Mouse (Mus musculus): ENCODE data around the gene Ugt3a2. TPM values are rescaled to one million over a fixed set of nuclear protein-coding genes. Genes with fewer than 3 reads are reported as not detected.

Ugt3a2 gene
- 25.8 and 34.6 TPM in 2 replicates for polyA plus RNA-seq (2015; fragmentation: Nextera tagmentation; extraction: Ambion mirVana)

DNA sequence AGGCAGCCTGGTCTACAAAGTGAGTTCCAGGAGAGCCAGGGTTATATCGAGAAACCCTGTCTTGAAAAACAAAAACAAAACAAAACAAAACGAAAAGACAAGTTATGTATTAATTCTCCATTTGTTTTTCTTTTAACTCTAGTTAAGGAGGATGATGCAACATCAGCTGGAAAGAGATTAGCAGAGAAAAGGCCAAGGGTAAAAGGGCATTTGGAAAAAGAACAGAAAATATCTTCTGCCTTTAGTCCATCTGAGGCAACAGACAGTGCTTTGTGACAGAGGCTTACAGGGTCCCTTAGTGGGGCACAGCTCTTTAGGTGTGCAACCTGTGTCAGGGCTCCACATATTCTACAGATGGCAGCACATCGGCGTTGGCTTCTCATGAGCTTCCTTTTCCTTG is at the start of gene Ugt3a2:
Gene Ugt3a2 (plus strand): TSS at position 210 of the 400 bp plus-strand sequence.
- TF ChIP-seq CTCF (IDR thresholded peaks at IDR 0.05; ENCODE audit: low read depth): no peak
- Histone ChIP-seq H3K4me3 (replicated peaks; ENCODE audit: low read depth, low read length) (no peak within 1 kb of the TSS), H3K9ac (ENCODE audit: low read depth, low read length) (no peak within 1 kb of the TSS), H3K36me3 (ENCODE audit: insufficient read depth, low read length) (no peaks in the 10 kb centered on the region), H3K27me3 (ENCODE audit: insufficient read depth, low read length) (no peaks in the 10 kb centered on the region), H3K9me3 (replicated peaks; ENCODE audit: low read length) (no peaks in the 10 kb centered on the region), H3K27ac (no peak within 1 kb of the TSS), H3K4me1 (replicated peaks; ENCODE audit: insufficient read depth, low read length) (no peaks in the 10 kb centered on the region), H3K4me2 (ENCODE audit: low read length) (no peak within 1 kb of the TSS)
- ATAC-seq (replicated peaks; ENCODE audit: low FRiP score, low read depth): no peak
- DNase-seq (ENCODE audit: low spot score): no peak
- WGBS: 75% methylated on average over 4 of the region's 4 CpGs

DNA sequence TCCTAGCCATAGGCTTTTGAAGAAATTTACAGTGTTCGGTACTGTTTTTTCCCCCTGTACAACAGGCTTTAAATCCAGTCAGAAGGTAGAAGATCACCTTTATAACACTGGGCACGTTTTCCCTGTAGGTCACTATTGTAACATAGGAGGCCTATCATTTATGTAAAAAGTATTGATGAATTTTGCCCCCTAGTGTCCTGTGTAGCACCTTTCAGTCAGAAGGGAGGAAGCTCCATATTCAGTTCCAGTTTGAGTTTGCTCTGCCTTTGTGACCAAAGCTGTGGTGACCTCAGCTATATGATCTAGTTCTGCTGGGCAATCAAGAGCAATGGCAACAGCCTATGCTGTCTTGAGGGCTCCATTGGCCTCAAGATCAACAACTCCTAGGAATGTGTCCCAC is 45.7 kb upstream of the Ugt3a2 start:
- TF ChIP-seq CTCF (IDR thresholded peaks at IDR 0.05; ENCODE audit: low read depth): peak; percentile 12; the same call in 1 of the 2 replicates
- Histone ChIP-seq H3K9me3 (replicated peaks; ENCODE audit: low read length) (no peaks in the 10 kb centered on the region), H3K27ac (no peak overlapping the region), H3K27me3 (ENCODE audit: insufficient read depth, low read length) (no peaks in the 10 kb centered on the region), H3K4me3 (replicated peaks; ENCODE audit: low read depth, low read length) (no peak overlapping the region), H3K4me1 (replicated peaks; ENCODE audit: insufficient read depth, low read length) (no peaks in the 10 kb centered on the region), H3K9ac (ENCODE audit: low read depth, low read length) (no peak overlapping the region), H3K36me3 (ENCODE audit: insufficient read depth, low read length) (no peaks in the 10 kb centered on the region), H3K4me2 (ENCODE audit: low read length) (no peak overlapping the region)
- DNase-seq (ENCODE audit: low spot score): no peak
- WGBS: 57% methylated on average over 2 of the region's 2 CpGs
- no peak for ATAC-seq (replicated peaks; ENCODE audit: low FRiP score, low read depth)

DNA sequence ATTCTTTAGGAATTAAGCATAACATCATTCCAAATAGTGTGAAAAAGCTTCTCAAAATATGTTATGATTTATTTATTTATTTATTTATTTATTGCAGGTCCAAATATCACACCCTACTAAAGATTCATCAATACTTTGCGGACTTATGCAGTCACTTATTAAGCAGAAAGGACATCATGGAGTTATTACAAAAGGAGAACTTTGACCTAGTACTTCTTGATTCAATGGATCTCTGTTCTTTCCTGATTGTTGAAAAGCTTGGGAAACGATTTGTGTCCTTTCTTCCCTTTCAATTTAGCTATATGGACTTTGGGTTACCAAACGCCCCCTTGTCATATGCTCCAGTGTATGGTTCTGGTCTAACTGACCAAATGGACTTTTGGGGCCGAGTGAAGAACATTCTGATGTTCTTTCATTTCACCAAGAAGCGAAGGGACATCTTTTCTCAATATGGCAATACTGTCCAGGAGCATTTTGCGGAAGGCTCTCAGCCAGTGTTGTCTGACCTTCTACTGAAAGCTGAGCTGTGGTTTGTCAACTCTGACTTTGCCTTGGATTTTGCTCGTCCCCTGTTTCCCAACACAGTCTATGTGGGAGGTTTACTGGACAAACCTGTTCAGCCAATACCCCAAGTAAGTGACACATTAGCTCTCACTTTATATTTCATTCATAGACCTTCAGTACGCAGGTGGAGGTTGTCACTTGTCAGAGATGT is 29.2 kb upstream of the Ugt3a2 start:
- no peaks in the 10 kb centered on the region for H3K27me3 ChIP-seq (ENCODE audit: insufficient read depth, low read length)
- no peak overlapping the region for H3K9ac ChIP-seq (ENCODE audit: low read depth, low read length)
- no peak overlapping the region for H3K4me2 ChIP-seq (ENCODE audit: low read length)
- no peaks in the 10 kb centered on the region for H3K9me3 ChIP-seq (replicated peaks; ENCODE audit: low read length)
- no peak for DNase-seq (ENCODE audit: low spot score)
- H3K36me3 ChIP-seq (ENCODE audit: insufficient read depth, low read length): no peaks in the 10 kb centered on the region
- H3K4me3 ChIP-seq (replicated peaks; ENCODE audit: low read depth, low read length): no peak overlapping the region
- TF ChIP-seq CTCF (IDR thresholded peaks at IDR 0.05; ENCODE audit: low read depth): no peak
- WGBS: 81% methylated on average over 8 of the region's 8 CpGs
- no peak overlapping the region for H3K27ac ChIP-seq
- no peak for ATAC-seq (replicated peaks; ENCODE audit: low FRiP score, low read depth)
- H3K4me1 ChIP-seq (replicated peaks; ENCODE audit: insufficient read depth, low read length): no peaks in the 10 kb centered on the region

DNA sequence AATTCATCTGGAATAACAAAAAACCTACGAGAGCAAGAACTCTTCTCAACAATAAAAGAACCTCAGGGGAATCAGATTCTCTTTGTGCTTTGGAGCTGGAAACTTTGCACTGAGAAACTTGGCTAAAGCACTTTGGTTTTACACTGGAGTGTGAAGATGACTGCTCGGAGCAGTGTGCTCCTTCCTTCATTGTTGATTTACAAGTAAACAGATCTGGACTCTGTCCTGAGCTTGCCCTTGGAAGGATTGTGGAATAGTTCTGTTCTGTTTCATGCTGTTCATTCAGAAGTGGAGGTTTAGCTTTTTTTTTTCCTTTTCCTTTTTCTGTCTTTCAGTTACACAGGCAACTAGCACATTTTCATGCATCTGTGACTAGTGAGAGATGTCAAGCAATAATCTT is 754 bp upstream of the Ugt3a2 start:
- no peak overlapping the region for H3K27ac ChIP-seq
- H3K27me3 ChIP-seq (ENCODE audit: insufficient read depth, low read length): no peaks in the 10 kb centered on the region
- no peak for TF ChIP-seq CTCF (IDR thresholded peaks at IDR 0.05; ENCODE audit: low read depth)
- no peak overlapping the region for H3K4me3 ChIP-seq (replicated peaks; ENCODE audit: low read depth, low read length)
- ATAC-seq (replicated peaks; ENCODE audit: low FRiP score, low read depth) (no peak), DNase-seq (ENCODE audit: low spot score) (no peak)
- H3K9me3 ChIP-seq (replicated peaks; ENCODE audit: low read length): no peaks in the 10 kb centered on the region
- 69% methylated on average over 2 of the region's 2 CpGs for WGBS
- no peak overlapping the region for H3K4me2 ChIP-seq (ENCODE audit: low read length)
- no peak overlapping the region for H3K9ac ChIP-seq (ENCODE audit: low read depth, low read length)
- no peaks in the 10 kb centered on the region for H3K36me3 ChIP-seq (ENCODE audit: insufficient read depth, low read length)
- H3K4me1 ChIP-seq (replicated peaks; ENCODE audit: insufficient read depth, low read length): no peaks in the 10 kb centered on the region

GRCm38 (mm10) chr15:9336616-9337015 is 1.3 kb downstream of the Ugt3a2 start:
- Histone ChIP-seq H3K4me3 (replicated peaks; ENCODE audit: low read depth, low read length) (no peak overlapping the region), H3K4me1 (replicated peaks; ENCODE audit: insufficient read depth, low read length) (no peaks in the 10 kb centered on the region), H3K27ac (no peak overlapping the region), H3K9me3 (replicated peaks; ENCODE audit: low read length) (no peaks in the 10 kb centered on the region), H3K9ac (ENCODE audit: low read depth, low read length) (no peak overlapping the region), H3K36me3 (ENCODE audit: insufficient read depth, low read length) (no peaks in the 10 kb centered on the region), H3K4me2 (ENCODE audit: low read length) (no peak overlapping the region), H3K27me3 (ENCODE audit: insufficient read depth, low read length) (no peaks in the 10 kb centered on the region)
- DNase-seq (ENCODE audit: low spot score) (no peak), ATAC-seq (replicated peaks; ENCODE audit: low FRiP score, low read depth) (no peak)
- WGBS: 77% methylated on average over 3 of the region's 3 CpGs
- TF ChIP-seq CTCF (IDR thresholded peaks at IDR 0.05; ENCODE audit: low read depth): no peak

DNA sequence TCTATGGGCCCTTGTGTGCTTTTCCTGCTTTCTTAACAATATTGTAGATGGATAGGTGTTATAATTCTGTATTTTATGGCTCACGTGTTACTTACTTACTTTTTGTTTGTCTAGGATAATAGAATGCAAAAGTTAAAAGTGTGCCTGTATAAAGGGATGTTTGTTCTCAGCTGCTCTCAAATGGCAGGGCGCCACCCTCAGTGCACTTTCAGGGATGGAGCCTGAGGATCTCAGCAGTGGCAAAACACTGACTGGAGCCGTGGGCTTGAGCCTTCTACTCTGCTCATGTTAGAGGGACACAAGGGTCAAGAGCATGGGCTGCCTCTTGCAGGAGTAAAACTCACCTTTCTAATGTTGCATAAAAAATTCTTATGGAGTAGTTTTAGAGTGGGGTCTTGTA is 1.7 kb downstream of the Ugt3a2 start:
- H3K27ac ChIP-seq: no peak overlapping the region
- no peaks in the 10 kb centered on the region for H3K9me3 ChIP-seq (replicated peaks; ENCODE audit: low read length)
- H3K4me1 ChIP-seq (replicated peaks; ENCODE audit: insufficient read depth, low read length): no peaks in the 10 kb centered on the region
- no peak overlapping the region for H3K4me2 ChIP-seq (ENCODE audit: low read length)
- ATAC-seq (replicated peaks; ENCODE audit: low FRiP score, low read depth) (no peak), DNase-seq (ENCODE audit: low spot score) (no peak)
- no peak overlapping the region for H3K9ac ChIP-seq (ENCODE audit: low read depth, low read length)
- no peaks in the 10 kb centered on the region for H3K27me3 ChIP-seq (ENCODE audit: insufficient read depth, low read length)
- 57% methylated on average over 3 of the region's 3 CpGs for WGBS
- no peaks in the 10 kb centered on the region for H3K36me3 ChIP-seq (ENCODE audit: insufficient read depth, low read length)
- no peak overlapping the region for H3K4me3 ChIP-seq (replicated peaks; ENCODE audit: low read depth, low read length)
- TF ChIP-seq CTCF (IDR thresholded peaks at IDR 0.05; ENCODE audit: low read depth): no peak

DNA sequence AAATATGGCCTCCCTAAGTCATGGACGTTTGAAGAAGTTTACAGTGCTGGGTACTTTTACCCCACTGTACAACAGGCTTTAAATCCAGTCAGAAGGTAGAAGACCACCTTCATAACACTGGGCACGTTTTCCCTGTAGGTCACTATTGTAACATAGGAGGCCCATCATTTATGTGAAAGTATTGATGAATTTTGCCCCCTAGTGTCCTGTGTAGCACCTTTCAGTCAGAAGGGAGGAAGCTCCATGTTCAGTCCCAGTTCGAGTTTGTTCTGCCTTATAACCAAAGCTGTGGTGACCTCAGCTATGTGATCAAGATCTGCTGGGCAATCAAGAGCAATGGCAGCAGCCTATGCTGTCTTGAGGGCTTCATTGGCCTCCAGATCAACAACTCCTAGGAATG is 13.4 kb downstream of the Ugt3a2 start:
- 53% methylated on average over 3 of the region's 3 CpGs for WGBS
- Histone ChIP-seq H3K9ac (ENCODE audit: low read depth, low read length) (no peak overlapping the region), H3K4me3 (replicated peaks; ENCODE audit: low read depth, low read length) (no peak overlapping the region), H3K4me1 (replicated peaks; ENCODE audit: insufficient read depth, low read length) (no peaks in the 10 kb centered on the region), H3K9me3 (replicated peaks; ENCODE audit: low read length) (no peaks in the 10 kb centered on the region), H3K27me3 (ENCODE audit: insufficient read depth, low read length) (no peaks in the 10 kb centered on the region), H3K27ac (no peak overlapping the region), H3K36me3 (ENCODE audit: insufficient read depth, low read length) (no peaks in the 10 kb centered on the region), H3K4me2 (ENCODE audit: low read length) (no peak overlapping the region)
- no peak for DNase-seq (ENCODE audit: low spot score)
- no peak for ATAC-seq (replicated peaks; ENCODE audit: low FRiP score, low read depth)
- TF ChIP-seq CTCF (IDR thresholded peaks at IDR 0.05; ENCODE audit: low read depth): peak; percentile 19; the same call in 1 of the 2 replicates
